Mouse (Mus musculus) neural tube, embryonic 12.5 days (tissue): Measurements from ENCODE around the gene Fbxl20. TPM values are rescaled to one million over a fixed set of nuclear protein-coding genes. Genes with fewer than 3 reads are reported as not detected.
A peak's percentile ranks its signal among the peaks of the same experiment; 100 is the strongest.

Source experiments
- ATAC-seq: fragments of 200-750 bp; cut with Nextera tagmentation; 2 replicates; pipeline ENCODE4 v1.8.0; 2017; ENCODE audit warnings: low read depth, mild to moderate bottlenecking, moderate TSS enrichment, moderate library complexity; ENCODE audit not compliant: low FRiP score
- H3K27ac ChIP-seq: fragments of 300-500 bp; sonication (generic); 2 replicates; pipeline ENCODE4 v1.5.1; 2016
- H3K27me3 ChIP-seq: fragments of 300-500 bp; sonication (generic); replicated peaks from 2 replicates; pipeline ENCODE4 v1.6.1; 2016; ENCODE audit warnings: mild to moderate bottlenecking
- H3K36me3 ChIP-seq: fragments of 300-500 bp; sonication (generic); 2 replicates; pipeline ENCODE4 v1.6.1; 2016; ENCODE audit warnings: mild to moderate bottlenecking
- H3K4me1 ChIP-seq: fragments of 300-500 bp; sonication (generic); 2 replicates; pipeline ENCODE4 v1.6.1; 2016
- H3K4me2 ChIP-seq: fragments of 300-500 bp; sonication (generic); replicated peaks from 2 replicates; pipeline ENCODE4 v1.6.1; 2016; ENCODE audit warnings: mild to moderate bottlenecking
- H3K4me3 ChIP-seq: fragments of 300-500 bp; sonication (generic); 2 replicates; pipeline ENCODE4 v1.5.1; 2016
- H3K9ac ChIP-seq: fragments of 300-500 bp; sonication (generic); 2 replicates; pipeline ENCODE4 v1.6.1; 2016; ENCODE audit warnings: mild to moderate bottlenecking
- H3K9me3 ChIP-seq: fragments of 300-500 bp; sonication (generic); 2 replicates; pipeline ENCODE4 v1.6.1; 2016; ENCODE audit warnings: mild to moderate bottlenecking
- WGBS: fragments of 180-500 bp; shearing (Covaris S2); methylation state at CpG from one replicate; pipeline ENCODE4 v1.1.7; 2016; 5-methylcytosine and 5-hydroxymethylcytosine counted together
- polyA plus RNA-seq: library from polyadenylated mRNA; unstranded; fragments of >200 nt; fragmentation: Nextera tagmentation; extraction: Ambion mirVana; gene quantifications from 2 replicates; pipeline ENCODE4 v1.2.1, GENCODE M21; 2016

Fbxl20 gene
- polyA plus RNA-seq, 1 experiment from 2014 or later = 40.7 TPM

- Histone ChIP-seq H3K9me3 (no peaks in the 10 kb centered on the region), H3K27me3 (peaks cover 21% of the 10 kb centered on the region), H3K4me1 (peaks cover 26% of the 10 kb centered on the region), H3K27ac (no peak overlapping the region), H3K9ac (no peak overlapping the region), H3K4me3 (no peak overlapping the region), H3K36me3 (no peaks in the 10 kb centered on the region), H3K4me2 (no peak overlapping the region)
- 27% methylated on average over 9 of the region's 9 CpGs for WGBS
- no peak for ATAC-seq
Observed at GRCm38 (mm10) chr11:98057466-98057865, 92.7 kb downstream of the Fbxl20 start.

- H3K4me1 ChIP-seq = peaks cover 33% of the 10 kb centered on the region
- ATAC-seq = peak; percentile 87
- no peaks in the 10 kb centered on the region for H3K9me3 ChIP-seq
- 2% methylated on average over 41 of the region's 48 CpGs for whole genome bisulfite sequencing
- H3K4me3 ChIP-seq = peak within 1 kb of the TSS; percentile 49
- no peaks in the 10 kb centered on the region for H3K36me3 ChIP-seq
- peak within 1 kb of the TSS; percentile 75 for H3K9ac ChIP-seq
- peaks cover 44% of the 10 kb centered on the region for H3K27me3 ChIP-seq
- peak within 1 kb of the TSS; percentile 15; the same call in 1 of the 2 replicates for H3K27ac ChIP-seq
- H3K4me2 ChIP-seq = peak within 1 kb of the TSS; percentile 68
Observed at GRCm38 (mm10) chr11:98052989-98053834, 97.0 kb downstream of the Fbxl20 start, which contains the start of gene Stac2. Gene Stac2 (minus strand): TSS chr11:98053462.

- H3K27ac ChIP-seq = no peak overlapping the region; the same call in 1 of the 2 replicates
- peak overlapping the region; percentile 68 for H3K4me2 ChIP-seq
- H3K4me3 ChIP-seq = peak overlapping the region; percentile 49
- H3K36me3 ChIP-seq = no peaks in the 10 kb centered on the region
- H3K9ac ChIP-seq = peak overlapping the region; percentile 75
- no peaks in the 10 kb centered on the region for H3K9me3 ChIP-seq
- WGBS = under 1% methylated on average over 83 of the region's 83 CpGs
- H3K4me1 ChIP-seq = peaks cover 30% of the 10 kb centered on the region
- H3K27me3 ChIP-seq = peaks cover 44% of the 10 kb centered on the region
- peak; percentile 42 for ATAC-seq
Observed at GRCm38 (mm10) chr11:98052129-98052988, 97.8 kb downstream of the Fbxl20 start.

- 7% methylated on average over 12 of the region's 12 CpGs for WGBS
- peak overlapping the region; percentile 68 for H3K4me2 ChIP-seq
- H3K36me3 ChIP-seq = no peaks in the 10 kb centered on the region
- H3K4me1 ChIP-seq = peaks cover 28% of the 10 kb centered on the region
- peaks cover 44% of the 10 kb centered on the region for H3K27me3 ChIP-seq
- no peaks in the 10 kb centered on the region for H3K9me3 ChIP-seq
- H3K9ac ChIP-seq = peak overlapping the region; percentile 75; the same call in 1 of the 2 replicates
- no peak for ATAC-seq
- H3K27ac ChIP-seq = no peak overlapping the region
- peak overlapping the region; percentile 49 for H3K4me3 ChIP-seq
Observed at GRCm38 (mm10) chr11:98051611-98052128, 98.5 kb downstream of the Fbxl20 start.

GRCm38 (mm10) chr11:98050940-98051339 is 99.3 kb downstream of the Fbxl20 start:
- H3K27ac ChIP-seq = no peak overlapping the region
- ATAC-seq = no peak
- peak overlapping the region; percentile 68; the same call in 1 of the 2 replicates for H3K4me2 ChIP-seq
- H3K4me3 ChIP-seq = no peak overlapping the region
- no peaks in the 10 kb centered on the region for H3K9me3 ChIP-seq
- WGBS = 20% methylated on average over 2 of the region's 2 CpGs
- H3K9ac ChIP-seq = no peak overlapping the region
- H3K4me1 ChIP-seq = peaks cover 28% of the 10 kb centered on the region
- H3K27me3 ChIP-seq = peaks cover 44% of the 10 kb centered on the region
- no peaks in the 10 kb centered on the region for H3K36me3 ChIP-seq

GRCm38 (mm10) chr11:98050520-98050815 is 99.7 kb downstream of the Fbxl20 start:
- no peak overlapping the region for H3K27ac ChIP-seq
- no peaks in the 10 kb centered on the region for H3K9me3 ChIP-seq
- no peak for ATAC-seq
- H3K4me2 ChIP-seq = 0 out of 2 replicates have a peak overlapping the region, but pooled peaks have one; percentile 68
- 14% methylated on average over 2 of the region's 2 CpGs for WGBS
- H3K4me1 ChIP-seq = peaks cover 28% of the 10 kb centered on the region
- no peak overlapping the region for H3K9ac ChIP-seq
- no peaks in the 10 kb centered on the region for H3K36me3 ChIP-seq
- H3K4me3 ChIP-seq = no peak overlapping the region
- peaks cover 41% of the 10 kb centered on the region for H3K27me3 ChIP-seq

GRCm38 (mm10) chr11:98049672-98050519 is 100.3 kb downstream of the Fbxl20 start:
- Histone ChIP-seq H3K36me3 (no peaks in the 10 kb centered on the region), H3K27me3 (peaks cover 35% of the 10 kb centered on the region), H3K4me3 (no peak overlapping the region), H3K9ac (0 out of 2 replicates have a peak overlapping the region, but pooled peaks have one; percentile 33), H3K4me1 (peaks cover 28% of the 10 kb centered on the region), H3K4me2 (no peak overlapping the region), H3K9me3 (no peaks in the 10 kb centered on the region), H3K27ac (no peak overlapping the region)
- WGBS = 81% methylated on average over 14 of the region's 14 CpGs
- ATAC-seq = no peak

GRCm38 (mm10) chr11:98047745-98048144 is 102.5 kb downstream of the Fbxl20 start:
- H3K36me3 ChIP-seq = no peaks in the 10 kb centered on the region
- no peak overlapping the region for H3K4me2 ChIP-seq
- H3K27me3 ChIP-seq = peaks cover 28% of the 10 kb centered on the region
- no peaks in the 10 kb centered on the region for H3K9me3 ChIP-seq
- no peak for ATAC-seq
- H3K4me1 ChIP-seq = peaks cover 24% of the 10 kb centered on the region
- H3K27ac ChIP-seq = no peak overlapping the region
- WGBS = 83% methylated on average over 4 of the region's 4 CpGs
- no peak overlapping the region for H3K9ac ChIP-seq
- H3K4me3 ChIP-seq = no peak overlapping the region

GRCm38 (mm10) chr11:98046466-98046865 is 103.7 kb downstream of the Fbxl20 start:
- Histone ChIP-seq H3K9me3 (no peaks in the 10 kb centered on the region), H3K4me2 (no peak overlapping the region), H3K27ac (no peak overlapping the region), H3K4me3 (no peak overlapping the region), H3K9ac (no peak overlapping the region), H3K4me1 (peaks cover 12% of the 10 kb centered on the region), H3K36me3 (peaks cover 3% of the 10 kb centered on the region; the same call in 1 of the 2 replicates), H3K27me3 (peaks cover 16% of the 10 kb centered on the region)
- WGBS = 67% methylated on average over 1 of the region's 1 CpGs
- no peak for ATAC-seq

- H3K9ac ChIP-seq = no peak overlapping the region
Observed at GRCm38 (mm10) chr11:98045596-98045995, 104.6 kb downstream of the Fbxl20 start.

GRCm38 (mm10) chr11:98044074-98044473 is 106.1 kb downstream of the Fbxl20 start:
- no peak overlapping the region for H3K4me3 ChIP-seq
- H3K9me3 ChIP-seq = no peaks in the 10 kb centered on the region
- H3K4me2 ChIP-seq = no peak overlapping the region
- H3K9ac ChIP-seq = 0 out of 2 replicates have a peak overlapping the region, but pooled peaks have one; percentile 8
- no peak overlapping the region for H3K27ac ChIP-seq
- no peak for ATAC-seq
- H3K4me1 ChIP-seq = no peaks in the 10 kb centered on the region
- 85% methylated on average over 5 of the region's 5 CpGs for WGBS
- H3K36me3 ChIP-seq = peaks cover 13% of the 10 kb centered on the region; the same call in 1 of the 2 replicates
- H3K27me3 ChIP-seq = no peaks in the 10 kb centered on the region

More at GRCm38 (mm10) chr11:98045596-98045995, 104.6 kb downstream of the Fbxl20 start:
- Histone ChIP-seq H3K4me3 (no peak overlapping the region), H3K4me2 (no peak overlapping the region), H3K9me3 (no peaks in the 10 kb centered on the region), H3K27me3 (peaks cover 7% of the 10 kb centered on the region), H3K4me1 (peaks cover 3% of the 10 kb centered on the region; the same call in 1 of the 2 replicates), H3K27ac (no peak overlapping the region), H3K36me3 (peaks cover 7% of the 10 kb centered on the region; the same call in 1 of the 2 replicates)
- no peak for ATAC-seq
- WGBS = 63% methylated on average over 4 of the region's 4 CpGs
